Mouse (Mus musculus) embryonic facial prominence, embryonic 13.5 days (tissue): ENCODE measurements around the gene Mertk. TPM values are rescaled to one million over a fixed set of nuclear protein-coding genes. Genes with fewer than 3 reads are reported as not detected.

Source experiments
- ATAC-seq: fragments of 200-750 bp; cut with Nextera tagmentation; 2 replicates; pipeline ENCODE4 v1.8.0; 2017; ENCODE audit warnings: low read depth; ENCODE audit not compliant: insufficient number of reproducible peaks, insufficient read depth, low FRiP score, low TSS enrichment
- H3K27ac ChIP-seq: fragments of 300-500 bp; sonication (generic); 2 replicates; pipeline ENCODE4 v1.5.1; 2015; ENCODE audit warnings: moderate library complexity, mild to moderate bottlenecking, inconsistent platforms
- H3K27me3 ChIP-seq: fragments of 300-500 bp; sonication (generic); 2 replicates; pipeline ENCODE4 v1.6.1; 2015; ENCODE audit warnings: mild to moderate bottlenecking, inconsistent platforms
- H3K36me3 ChIP-seq: fragments of 300-500 bp; sonication (generic); 2 replicates; pipeline ENCODE4 v1.6.1; 2015; ENCODE audit warnings: mild to moderate bottlenecking, inconsistent platforms
- H3K4me1 ChIP-seq: fragments of 300-500 bp; sonication (generic); 2 replicates; pipeline ENCODE4 v1.6.1; 2015; ENCODE audit warnings: inconsistent platforms
- H3K4me2 ChIP-seq: fragments of 300-500 bp; sonication (generic); 2 replicates; pipeline ENCODE4 v1.6.1; 2015; ENCODE audit warnings: moderate library complexity, mild to moderate bottlenecking, inconsistent platforms
- H3K4me3 ChIP-seq: fragments of 300-500 bp; sonication (generic); 2 replicates; pipeline ENCODE4 v1.5.1; 2015; ENCODE audit warnings: mild to moderate bottlenecking, inconsistent platforms
- H3K9ac ChIP-seq: fragments of 300-500 bp; sonication (generic); 2 replicates; pipeline ENCODE4 v1.6.1; 2015; ENCODE audit warnings: mild to moderate bottlenecking, inconsistent platforms
- H3K9me3 ChIP-seq: fragments of 300-500 bp; sonication (generic); 2 replicates; pipeline ENCODE4 v1.6.1; 2016; ENCODE audit warnings: inconsistent platforms
- WGBS: fragments of 180-500 bp; shearing (Covaris S2); methylation state at CpG from one replicate; pipeline ENCODE4 v1.1.7; 2015; ENCODE audit warnings: mixed read lengths; 5-methylcytosine and 5-hydroxymethylcytosine counted together
- polyA plus RNA-seq: library from polyadenylated mRNA; unstranded; fragments of >200 nt; fragmentation: Nextera tagmentation; extraction: Ambion mirVana; gene quantifications from 2 replicates; pipeline ENCODE4 v1.2.1, GENCODE M21; 2015

Gene Mertk
- polyA plus RNA-seq, 1 experiment from 2014 or later: 12.1 TPM

- Histone ChIP-seq H3K4me2 (no peak overlapping the region), H3K9me3 (no peaks in the 10 kb centered on the region), H3K27ac (no peak overlapping the region), H3K4me3 (no peak overlapping the region), H3K27me3 (no peaks in the 10 kb centered on the region), H3K36me3 (peaks cover 48% of the 10 kb centered on the region), H3K4me1 (no peaks in the 10 kb centered on the region), H3K9ac (no peak overlapping the region)
- ATAC-seq: no peak
- 91% methylated on average over 4 of the region's 4 CpGs for WGBS
These were observed 104.7 kb downstream of the Mertk start for GRCm38 (mm10) chr2:128803441-128803840.

- no peak overlapping the region for H3K4me2 ChIP-seq
- H3K4me3 ChIP-seq: no peak overlapping the region
- no peak overlapping the region for H3K27ac ChIP-seq
- no peaks in the 10 kb centered on the region for H3K4me1 ChIP-seq
- H3K9me3 ChIP-seq: no peaks in the 10 kb centered on the region
- no peak overlapping the region for H3K9ac ChIP-seq
- peaks cover 30% of the 10 kb centered on the region for H3K36me3 ChIP-seq
- WGBS: 83% methylated on average over 4 of the region's 4 CpGs
- no peak for ATAC-seq
- no peaks in the 10 kb centered on the region for H3K27me3 ChIP-seq
These were observed 106.6 kb downstream of the Mertk start for GRCm38 (mm10) chr2:128805341-128805740.

- Histone ChIP-seq H3K27me3 (no peaks in the 10 kb centered on the region), H3K27ac (no peak overlapping the region; the same call in 1 of the 2 replicates), H3K9ac (no peak overlapping the region), H3K4me3 (no peak overlapping the region), H3K9me3 (no peaks in the 10 kb centered on the region), H3K4me2 (no peak overlapping the region), H3K4me1 (no peaks in the 10 kb centered on the region), H3K36me3 (peaks cover 18% of the 10 kb centered on the region)
- WGBS: 61% methylated on average over 8 of the region's 8 CpGs
- ATAC-seq: no peak
These were observed 107.8 kb downstream of the Mertk start for GRCm38 (mm10) chr2:128806561-128806960.

GRCm38 (mm10) chr2:128812761-128813160 is 114.0 kb downstream of the Mertk start:
- ATAC-seq: no peak
- no peaks in the 10 kb centered on the region for H3K27me3 ChIP-seq
- H3K9me3 ChIP-seq: no peaks in the 10 kb centered on the region
- 0 out of 2 replicates have a peak, but pooled peaks cover 6% of the 10 kb centered on the region for H3K4me1 ChIP-seq
- H3K4me2 ChIP-seq: no peak overlapping the region
- H3K36me3 ChIP-seq: no peaks in the 10 kb centered on the region
- H3K27ac ChIP-seq: no peak overlapping the region
- 39% methylated on average over 2 of the region's 2 CpGs for WGBS
- no peak overlapping the region for H3K4me3 ChIP-seq
- no peak overlapping the region for H3K9ac ChIP-seq

- H3K27me3 ChIP-seq: no peaks in the 10 kb centered on the region
- H3K4me2 ChIP-seq: no peak overlapping the region
- H3K9ac ChIP-seq: no peak overlapping the region
- no peak overlapping the region for H3K27ac ChIP-seq
- WGBS: 78% methylated on average over 1 of the region's 1 CpGs
- peaks cover 19% of the 10 kb centered on the region for H3K4me1 ChIP-seq
- no peak overlapping the region for H3K4me3 ChIP-seq
- H3K36me3 ChIP-seq: no peaks in the 10 kb centered on the region
- ATAC-seq: no peak
- H3K9me3 ChIP-seq: no peaks in the 10 kb centered on the region
These were observed 117.6 kb downstream of the Mertk start for GRCm38 (mm10) chr2:128816311-128816710.

GRCm38 (mm10) chr2:128816916-128817315 is 118.2 kb downstream of the Mertk start:
- H3K4me3 ChIP-seq: peak overlapping the region; percentile 76
- ATAC-seq: no peak
- H3K36me3 ChIP-seq: no peaks in the 10 kb centered on the region
- H3K27me3 ChIP-seq: no peaks in the 10 kb centered on the region
- H3K4me2 ChIP-seq: peak overlapping the region; percentile 82
- WGBS: 37% methylated on average over 6 of the region's 6 CpGs
- no peak overlapping the region for H3K9ac ChIP-seq
- H3K9me3 ChIP-seq: no peaks in the 10 kb centered on the region
- H3K4me1 ChIP-seq: peaks cover 24% of the 10 kb centered on the region
- H3K27ac ChIP-seq: peak overlapping the region; percentile 34; the same call in 1 of the 2 replicates

- peak; percentile 48 for ATAC-seq
These were observed 118.6 kb downstream of the Mertk start for GRCm38 (mm10) chr2:128817387-128817785.

GRCm38 (mm10) chr2:128817786-128818681 is 119.3 kb downstream of the Mertk start, which contains the start of gene Tmem87b:
Gene Tmem87b, plus strand, starts transcription at chr2:128818118.
- peak; percentile 89 for ATAC-seq
- WGBS: under 1% methylated on average over 59 of the region's 59 CpGs

More at GRCm38 (mm10) chr2:128817387-128817785, 118.6 kb downstream of the Mertk start:
- Histone ChIP-seq H3K36me3 (no peaks in the 10 kb centered on the region), H3K4me2 (peak overlapping the region; percentile 82), H3K4me1 (peaks cover 24% of the 10 kb centered on the region), H3K9ac (peak overlapping the region; percentile 54; the same call in 1 of the 2 replicates), H3K27me3 (no peaks in the 10 kb centered on the region), H3K27ac (peak overlapping the region; percentile 85), H3K4me3 (peak overlapping the region; percentile 76), H3K9me3 (no peaks in the 10 kb centered on the region)
- 2% methylated on average over 7 of the region's 7 CpGs for WGBS

GRCm38 (mm10) chr2:128818956-128819643 is 120.3 kb downstream of the Mertk start:
- ATAC-seq: no peak
- Histone ChIP-seq H3K9ac (peak overlapping the region; percentile 82), H3K4me1 (peaks cover 24% of the 10 kb centered on the region), H3K27ac (peak overlapping the region; percentile 85), H3K4me2 (peak overlapping the region; percentile 82), H3K27me3 (no peaks in the 10 kb centered on the region), H3K36me3 (peaks cover 4% of the 10 kb centered on the region; the same call in 1 of the 2 replicates), H3K4me3 (peak overlapping the region; percentile 76), H3K9me3 (no peaks in the 10 kb centered on the region)
- WGBS: 21% methylated on average over 14 of the region's 14 CpGs

More at GRCm38 (mm10) chr2:128817786-128818681, 119.3 kb downstream of the Mertk start, which contains the start of gene Tmem87b:
- Histone ChIP-seq H3K4me3 (peak within 1 kb of the TSS; percentile 76), H3K36me3 (no peaks in the 10 kb centered on the region), H3K4me2 (peak within 1 kb of the TSS; percentile 82), H3K4me1 (peaks cover 24% of the 10 kb centered on the region), H3K9me3 (no peaks in the 10 kb centered on the region), H3K27me3 (no peaks in the 10 kb centered on the region), H3K9ac (peak within 1 kb of the TSS; percentile 82), H3K27ac (peak within 1 kb of the TSS; percentile 85)

- peaks cover 14% of the 10 kb centered on the region for H3K36me3 ChIP-seq
- no peak overlapping the region for H3K27ac ChIP-seq
- H3K9me3 ChIP-seq: no peaks in the 10 kb centered on the region
- no peak overlapping the region for H3K4me3 ChIP-seq
- no peaks in the 10 kb centered on the region for H3K27me3 ChIP-seq
- H3K4me1 ChIP-seq: peaks cover 21% of the 10 kb centered on the region
- no peak overlapping the region for H3K4me2 ChIP-seq
- ATAC-seq: no peak
- 80% methylated on average over 2 of the region's 2 CpGs for WGBS
- no peak overlapping the region for H3K9ac ChIP-seq
These were observed 121.9 kb downstream of the Mertk start for GRCm38 (mm10) chr2:128820631-128821030.

- WGBS: 93% methylated on average over 5 of the region's 5 CpGs
- Histone ChIP-seq H3K4me1 (peaks cover 16% of the 10 kb centered on the region), H3K36me3 (peaks cover 36% of the 10 kb centered on the region), H3K9me3 (no peaks in the 10 kb centered on the region), H3K27ac (no peak overlapping the region), H3K9ac (no peak overlapping the region), H3K27me3 (no peaks in the 10 kb centered on the region), H3K4me3 (no peak overlapping the region), H3K4me2 (no peak overlapping the region)
- no peak for ATAC-seq
These were observed 125.1 kb downstream of the Mertk start for GRCm38 (mm10) chr2:128823893-128824292.
